Mouse (Mus musculus): ENCODE measurements at regions not wholly inside any gene's neighbourhood (a gene's known extent, or its start where the extent isn't known, plus 50 kb on each side); places are given as distances from the start of the nearest gene placed in this dataset.

DNA sequence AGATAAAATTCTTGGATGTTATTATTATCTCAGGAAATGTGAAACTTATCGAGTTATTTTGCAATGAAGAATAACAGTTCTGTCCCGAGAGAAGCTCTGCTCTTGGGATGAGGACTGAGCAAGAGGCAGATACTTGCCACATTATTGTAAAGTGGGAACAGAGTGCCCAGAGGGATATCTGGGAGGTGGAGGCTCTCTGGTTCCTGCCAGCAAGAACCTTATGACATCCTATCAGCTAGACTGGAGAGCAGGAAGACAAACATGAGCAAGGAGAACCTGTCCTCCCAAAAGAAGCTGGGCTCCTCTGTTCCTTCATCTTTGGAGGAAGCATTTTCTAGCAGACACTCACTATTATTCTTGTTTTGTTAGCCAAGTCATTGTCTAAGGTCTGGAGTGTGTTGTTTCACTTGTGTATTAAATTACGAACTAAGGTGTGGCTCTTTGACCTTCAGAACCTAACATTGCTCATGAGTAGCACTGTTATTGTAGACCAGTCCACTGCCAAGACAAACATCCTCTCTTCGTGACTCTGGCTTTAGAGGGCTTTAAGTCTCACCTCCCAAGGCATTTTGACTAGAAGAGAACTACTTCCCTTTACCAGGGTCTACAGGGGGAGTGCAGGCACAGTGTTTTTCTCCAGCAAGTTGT lies 69.6 kb upstream of the Palmd start:
- DNase-seq (ENCODE audit: low spot score in 2 of 2), result no peak
